In genomic region chr1:55225398-55225797, GRCm38 (mm10) we compare ENCODE assay signal across 9 mouse cellular contexts. TPM values are rescaled to one million over a fixed set of nuclear protein-coding genes. Genes with fewer than 3 reads are reported as not detected.
DNase-seq lines count a peak whose midpoint lies in the region; ATAC-seq lines count a peak whose summit lies in the region.
"Had no signal": no experiment of that assay in that cellular context is flagged by ENCODE, and none has a peak within 500 bp of the region (broad histone marks: within the 10 kb centered on the region; RNA-seq: fewer than 3 reads in every experiment).

No protein-coding gene starts in this region.

- intact Hi-C loops in heart, postnatal 14 days (cut with DNase I) = loop anchor here (5.0 to 10.0 kb wide), 3 partner anchors 33 to 1749 kb away; partner anchors contain the start of genes Hspd1, Hspe1 and Satb2
- intact Hi-C loops in left cerebral cortex, postnatal 10 days (cut with DNase I) = no loop called here

- no peaks in the 10 kb centered on the region for H3K9me3 ChIP-seq in hindbrain, embryonic 11.5 days (ENCODE audit: control insufficient read depth, low read length)
- H3K9me3 ChIP-seq in midbrain, embryonic 14.5 days (ENCODE audit: control insufficient read depth, low read length) = no peaks in the 10 kb centered on the region

- peak overlapping the region; percentile 52 for H3K4me3 ChIP-seq in brown adipose tissue, adult 24 weeks (ENCODE audit: insufficient read depth, low read depth, low read length)
- peak overlapping the region; percentile 44; the same call in 1 of the 2 replicates for H3K4me3 ChIP-seq in hindbrain, embryonic 11.5 days (ENCODE audit: low read depth, low read length)
- H3K4me3 ChIP-seq in midbrain, embryonic 14.5 days (replicated peaks; ENCODE audit: low read depth, low read length) = peak overlapping the region; percentile 35

- 0 out of 2 replicates have a peak overlapping the region, but pooled peaks have one; percentile 43 for H3K27ac ChIP-seq in brown adipose tissue, adult 24 weeks (replicated peaks; ENCODE audit: low read depth, low read length)
- H3K27ac ChIP-seq in hindbrain, embryonic 11.5 days (ENCODE audit: low read depth, low read length) = no peak overlapping the region
- no peak overlapping the region for H3K27ac ChIP-seq in midbrain, embryonic 14.5 days (replicated peaks; ENCODE audit: low read depth, low read length)
- H3K27ac ChIP-seq: liver, embryonic 14.5 days had no signal

- peak overlapping the region; percentile 27 for H3K4me2 ChIP-seq in hindbrain, embryonic 11.5 days (replicated peaks; ENCODE audit: low read depth, low read length)
- H3K4me2 ChIP-seq in midbrain, embryonic 14.5 days (ENCODE audit: low read length) = peak overlapping the region; percentile 55

- WGBS in hindbrain, embryonic 11.5 days = 27% methylated on average over 3 of the region's 3 CpGs
- 47% methylated on average over 3 of the region's 3 CpGs for WGBS in midbrain, embryonic 14.5 days

- no peaks in the 10 kb centered on the region for H3K27me3 ChIP-seq in hindbrain, embryonic 11.5 days (ENCODE audit: control insufficient read depth, insufficient read depth, low read length)
- H3K27me3 ChIP-seq in midbrain, embryonic 14.5 days (ENCODE audit: control insufficient read depth, insufficient read depth, low read length) = no peaks in the 10 kb centered on the region

- DNase-seq in heart, adult 18-20 months = peak; percentile 36 to 57
- no peak for DNase-seq in heart, postnatal 14 days
- DNase-seq in hindbrain, embryonic 11.5 days (ENCODE audit: low spot score) = peak; percentile 35
- DNase-seq in midbrain, embryonic 14.5 days = peak; percentile 23
- DNase-seq in left cerebral cortex, postnatal 10 days (ENCODE audit: extremely low spot score in 1 of 2, low spot score in 2 of 2) = no peak
- DNase-seq in urinary bladder, adult 2 months (ENCODE audit: low spot score) = no peak
- DNase-seq in adrenal gland, postnatal 25 days = no peak

- no peak for ATAC-seq in hindbrain, embryonic 11.5 days (ENCODE audit: low FRiP score)
- no peak for ATAC-seq in midbrain, embryonic 14.5 days (ENCODE audit: low FRiP score, low TSS enrichment)

- H3K36me3 ChIP-seq in hindbrain, embryonic 11.5 days (ENCODE audit: control insufficient read depth, insufficient read depth, low read length) = no peaks in the 10 kb centered on the region
- no peaks in the 10 kb centered on the region for H3K36me3 ChIP-seq in midbrain, embryonic 14.5 days (ENCODE audit: control insufficient read depth, insufficient read depth, low read length)

- peaks cover 3% of the 10 kb centered on the region; the same call in 1 of the 2 replicates for H3K4me1 ChIP-seq in brown adipose tissue, adult 24 weeks (ENCODE audit: control insufficient read depth, insufficient read depth, insufficient read length, low read length)
- H3K4me1 ChIP-seq in hindbrain, embryonic 11.5 days (replicated peaks; ENCODE audit: control insufficient read depth, insufficient read depth, low read length) = no peaks in the 10 kb centered on the region
- no peaks in the 10 kb centered on the region for H3K4me1 ChIP-seq in midbrain, embryonic 14.5 days (ENCODE audit: control insufficient read depth, insufficient read depth, low read length)

- no peak overlapping the region; the same call in 1 of the 2 replicates for H3K9ac ChIP-seq in hindbrain, embryonic 11.5 days (ENCODE audit: low read depth, low read length)
- H3K9ac ChIP-seq in midbrain, embryonic 14.5 days (replicated peaks; ENCODE audit: low read length) = no peak overlapping the region
- H3K9ac ChIP-seq: liver, embryonic 14.5 days had no signal

RNA-seq across cellular contexts. Expression of gene Rftn2, which starts 1.2 kb away (rescaled TPM):
- 10 to 100 TPM; 10.8 to 11.0 TPM for total RNA-seq in heart, adult 18-20 months (2021)
- total RNA-seq in heart, postnatal 14 days (2021) = 10 to 100 TPM; 10.6 to 11.9 TPM
- 1.5 and 2.3 TPM in 2 replicates for polyA plus RNA-seq in brown adipose tissue, adult 24 weeks (2012; ENCODE audit: insufficient read depth, insufficient read length, missing spikeins)
- 9.7 and 10.8 TPM in 2 replicates for polyA plus RNA-seq in hindbrain, embryonic 11.5 days (2014; fragmentation: Nextera tagmentation; extraction: Ambion mirVana)
- 8.7 and 9.5 TPM in 2 replicates for polyA plus RNA-seq in midbrain, embryonic 14.5 days (2014; fragmentation: Nextera tagmentation; extraction: Ambion mirVana)
- 10 to 100 TPM; 14.3 to 17.6 TPM for total RNA-seq in left cerebral cortex, postnatal 10 days (2021)
- polyA plus RNA-seq in urinary bladder, adult 2 months (2012; rRNA removed) = 7.1 and 8.7 TPM in 2 replicates
- total RNA-seq in adrenal gland, postnatal 25 days (2021) = 15.5 and 20.0 TPM in 2 replicates

RNA-seq across cellular contexts. Expression of gene Mars2, which starts 11.6 kb away (rescaled TPM):
- total RNA-seq in heart, adult 18-20 months (2021) = 1 to 10 TPM; 5.1 to 5.7 TPM
- 1 to 10 TPM; 4.9 to 5.2 TPM for total RNA-seq in heart, postnatal 14 days (2021)
- polyA plus RNA-seq in brown adipose tissue, adult 24 weeks (2012; ENCODE audit: insufficient read depth, insufficient read length, missing spikeins) = 1.2 and 2.0 TPM in 2 replicates
- polyA plus RNA-seq in hindbrain, embryonic 11.5 days (2014; fragmentation: Nextera tagmentation; extraction: Ambion mirVana) = 2.7 TPM in 2 replicates
- polyA plus RNA-seq in midbrain, embryonic 14.5 days (2014; fragmentation: Nextera tagmentation; extraction: Ambion mirVana) = 4.1 and 4.4 TPM in 2 replicates
- total RNA-seq in left cerebral cortex, postnatal 10 days (2021) = 10 to 100 TPM; 12.6 to 13.6 TPM
- 1.6 and 1.9 TPM in 2 replicates for polyA plus RNA-seq in urinary bladder, adult 2 months (2012; rRNA removed)
- 6.9 and 8.1 TPM in 2 replicates for total RNA-seq in adrenal gland, postnatal 25 days (2021)

Comparison
In these comparisons a context has a peak if more than half of its experiments do, and no peak if none do; other contexts are left out.
1. DNase-seq: peak in heart, adult 18-20 months (2 of 2), hindbrain, embryonic 11.5 days (single experiment) and midbrain, embryonic 14.5 days (single experiment); none in heart, postnatal 14 days (0 of 2), left cerebral cortex, postnatal 10 days (0 of 2), urinary bladder, adult 2 months (single experiment) and adrenal gland, postnatal 25 days (single experiment).
2. Peak in every context shown above with its lines, with median percentiles within 50 percentile points of each other: H3K4me3 ChIP-seq.